Mouse (Mus musculus) midbrain, embryonic 14.5 days (tissue): ENCODE measurements around the gene Ssr2. TPM values are rescaled to one million over a fixed set of nuclear protein-coding genes. Genes with fewer than 3 reads are reported as not detected.

Experiments
- ATAC-seq: fragments of 200-750 bp; cut with Nextera tagmentation; 2 replicates; pipeline ENCODE4 v1.8.0; 2017; ENCODE audit warnings: moderate number of reproducible peaks, moderate library complexity; ENCODE audit not compliant: low FRiP score, low TSS enrichment
- DNase-seq: peaks from one replicate; pipeline ENCODE4 v3.0.0-alpha.2; 2015
- H3K27ac ChIP-seq: fragments of 300-500 bp; sonication (generic); replicated peaks from 2 replicates; pipeline ENCODE4 v1.5.1; 2014; ENCODE audit warnings: mild to moderate bottlenecking, low read depth, low read length, moderate library complexity
- H3K27me3 ChIP-seq: fragments of 300-500 bp; sonication (generic); 2 replicates; pipeline ENCODE4 v1.6.1; 2014; ENCODE audit warnings: low read length, control low read depth, mixed read lengths; ENCODE audit not compliant: control insufficient read depth, insufficient read depth
- H3K36me3 ChIP-seq: fragments of 300-500 bp; sonication (generic); 2 replicates; pipeline ENCODE4 v1.6.1; 2014; ENCODE audit warnings: low read length, control low read depth; ENCODE audit not compliant: control insufficient read depth, insufficient read depth
- H3K4me1 ChIP-seq: fragments of 300-500 bp; sonication (generic); 2 replicates; pipeline ENCODE4 v1.6.1; 2014; ENCODE audit warnings: mild to moderate bottlenecking, antibody characterized with exemption, low read length, control low read depth; ENCODE audit not compliant: control insufficient read depth, insufficient read depth
- H3K4me2 ChIP-seq: fragments of 300-500 bp; sonication (generic); 2 replicates; pipeline ENCODE4 v1.6.1; 2014; ENCODE audit warnings: mild to moderate bottlenecking, low read length, moderate library complexity
- H3K4me3 ChIP-seq: fragments of 300-500 bp; sonication (generic); replicated peaks from 2 replicates; pipeline ENCODE4 v1.5.1; 2014; ENCODE audit warnings: low read depth, low read length
- H3K9ac ChIP-seq: fragments of 300-500 bp; sonication (generic); replicated peaks from 2 replicates; pipeline ENCODE4 v1.6.1; 2014; ENCODE audit warnings: mild to moderate bottlenecking, low read length, moderate library complexity
- H3K9me3 ChIP-seq: fragments of 300-500 bp; sonication (generic); 2 replicates; pipeline ENCODE4 v1.6.1; 2016; ENCODE audit warnings: low read length, control low read depth, mixed read lengths; ENCODE audit not compliant: control insufficient read depth
- WGBS: fragments of 180-500 bp; shearing (Covaris S2); extraction: QIAGEN DNeasy Blood & Tissue Kit; methylation state at CpG from one replicate; pipeline ENCODE4 v1.1.7; 2014; 5-methylcytosine and 5-hydroxymethylcytosine counted together
- polyA plus RNA-seq: library from polyadenylated mRNA; unstranded; fragments of >200 nt; fragmentation: Nextera tagmentation; extraction: Ambion mirVana; gene quantifications from 2 replicates; pipeline ENCODE4 v1.2.1, GENCODE M21; 2014

Gene Ssr2
- 110 and 114 TPM in 2 replicates for polyA plus RNA-seq

- H3K27me3 ChIP-seq, result no peaks in the 10 kb centered on the region
- H3K36me3 ChIP-seq, result no peaks in the 10 kb centered on the region
- no peaks in the 10 kb centered on the region for H3K9me3 ChIP-seq
- no peak within 1 kb of the TSS for H3K27ac ChIP-seq
- peaks cover 6% of the 10 kb centered on the region; the same call in 1 of the 2 replicates for H3K4me1 ChIP-seq
- H3K4me3 ChIP-seq, result no peak within 1 kb of the TSS
- ATAC-seq (no peak), DNase-seq (no peak)
- H3K9ac ChIP-seq, result no peak within 1 kb of the TSS
- H3K4me2 ChIP-seq, result no peak within 1 kb of the TSS
- 87% methylated on average over 3 of the region's 3 CpGs for WGBS
Measured at GRCm38 (mm10) chr3:88575540-88575939, at the start of gene Ssr2. TSS of gene Ssr2 (plus strand) at chr3:88575876.

GRCm38 (mm10) chr3:88526157-88527131, 49.2 kb upstream of the Ssr2 start:
- Histone ChIP-seq H3K27ac (no peak overlapping the region), H3K4me3 (no peak overlapping the region), H3K9ac (no peak overlapping the region; the same call in 1 of the 2 replicates), H3K4me2 (peak overlapping the region; percentile 29), H3K4me1 (peaks cover 46% of the 10 kb centered on the region), H3K9me3 (no peaks in the 10 kb centered on the region), H3K36me3 (peaks cover 20% of the 10 kb centered on the region), H3K27me3 (no peaks in the 10 kb centered on the region)
- 33% methylated on average over 17 of the region's 17 CpGs for WGBS
- ATAC-seq, result peak; percentile 63; the same call in 1 of the 2 replicates
- peak; percentile 94 for DNase-seq

- WGBS, result 24% methylated on average over 8 of the region's 8 CpGs
- peaks cover 20% of the 10 kb centered on the region for H3K36me3 ChIP-seq
- H3K9ac ChIP-seq, result peak overlapping the region; percentile 49
- H3K4me2 ChIP-seq, result peak overlapping the region; percentile 50
- H3K9me3 ChIP-seq, result no peaks in the 10 kb centered on the region
- H3K4me3 ChIP-seq, result peak overlapping the region; percentile 10; the same call in 1 of the 2 replicates
- ATAC-seq (no peak), DNase-seq (peak; percentile 19)
- H3K4me1 ChIP-seq, result peaks cover 46% of the 10 kb centered on the region
- no peaks in the 10 kb centered on the region for H3K27me3 ChIP-seq
- peak overlapping the region; percentile 61 for H3K27ac ChIP-seq
Measured at GRCm38 (mm10) chr3:88527565-88527964, 48.1 kb upstream of the Ssr2 start.

GRCm38 (mm10) chr3:88528646-88529045, 47.0 kb upstream of the Ssr2 start:
- Histone ChIP-seq H3K9ac (no peak overlapping the region), H3K27ac (no peak overlapping the region), H3K27me3 (no peaks in the 10 kb centered on the region), H3K4me3 (peak overlapping the region; percentile 52), H3K36me3 (peaks cover 14% of the 10 kb centered on the region; the same call in 1 of the 2 replicates), H3K4me1 (peaks cover 46% of the 10 kb centered on the region), H3K9me3 (no peaks in the 10 kb centered on the region), H3K4me2 (peak overlapping the region; percentile 98)
- DNase-seq (no peak), ATAC-seq (no peak)
- WGBS, result 87% methylated on average over 11 of the region's 11 CpGs

- peaks cover 49% of the 10 kb centered on the region for H3K4me1 ChIP-seq
- WGBS, result 12% methylated on average over 7 of the region's 7 CpGs
Measured at GRCm38 (mm10) chr3:88529204-88530000, 46.3 kb upstream of the Ssr2 start.

GRCm38 (mm10) chr3:88530082-88530864, 45.4 kb upstream of the Ssr2 start:
- WGBS, result 4% methylated on average over 11 of the region's 11 CpGs
- peak; percentile 35 for DNase-seq
- Histone ChIP-seq H3K9ac (peak overlapping the region; percentile 98), H3K4me1 (peaks cover 57% of the 10 kb centered on the region), H3K4me3 (peak overlapping the region; percentile 52), H3K9me3 (no peaks in the 10 kb centered on the region), H3K36me3 (peaks cover 6% of the 10 kb centered on the region), H3K4me2 (peak overlapping the region; percentile 98), H3K27ac (peak overlapping the region; percentile 99), H3K27me3 (no peaks in the 10 kb centered on the region)
- ATAC-seq, result no peak

More at GRCm38 (mm10) chr3:88529204-88530000, 46.3 kb upstream of the Ssr2 start:
- no peak for ATAC-seq
- H3K4me2 ChIP-seq, result peak overlapping the region; percentile 98
- peak overlapping the region; percentile 99 for H3K27ac ChIP-seq
- no peaks in the 10 kb centered on the region for H3K27me3 ChIP-seq
- no peaks in the 10 kb centered on the region for H3K9me3 ChIP-seq
- H3K36me3 ChIP-seq, result peaks cover 8% of the 10 kb centered on the region; the same call in 1 of the 2 replicates
- peak overlapping the region; percentile 98 for H3K9ac ChIP-seq
- peak; percentile 49 for DNase-seq
- peak overlapping the region; percentile 52 for H3K4me3 ChIP-seq

GRCm38 (mm10) chr3:88531348-88532298, 44.1 kb upstream of the Ssr2 start:
- ATAC-seq (peak; percentile 81), DNase-seq (peak; percentile 95)
- Histone ChIP-seq H3K4me3 (peak overlapping the region; percentile 52), H3K9ac (peak overlapping the region; percentile 98), H3K36me3 (peaks cover 19% of the 10 kb centered on the region), H3K9me3 (no peaks in the 10 kb centered on the region), H3K4me1 (peaks cover 62% of the 10 kb centered on the region), H3K27ac (peak overlapping the region; percentile 99), H3K4me2 (peak overlapping the region; percentile 98), H3K27me3 (no peaks in the 10 kb centered on the region)
- WGBS, result under 1% methylated on average over 61 of the region's 63 CpGs
